Mouse (Mus musculus) C2C12 (cell line): Measurements from ENCODE around the gene Fosl2. TPM values are rescaled to one million over a fixed set of nuclear protein-coding genes. Genes with fewer than 3 reads are reported as not detected.

Experiments used
- H3K27me3 ChIP-seq: one replicate; pipeline ENCODE4 v1.6.1; 2011; ENCODE audit not compliant: control insufficient read depth, insufficient read depth, insufficient read length
- H3K36me3 ChIP-seq: one replicate; pipeline ENCODE4 v1.6.1; 2011; ENCODE audit not compliant: control insufficient read depth, insufficient read depth
- H3K4me3 ChIP-seq: one replicate; pipeline ENCODE4 v1.5.1; 2011; ENCODE audit warnings: mild to moderate bottlenecking, control low read depth; ENCODE audit not compliant: poor library complexity, insufficient read depth, severe bottlenecking
- H3K79me2 ChIP-seq: one replicate; pipeline ENCODE4 v1.6.1; 2011; ENCODE audit not compliant: control insufficient read depth, insufficient read depth
- H3K79me3 ChIP-seq: one replicate; pipeline ENCODE4 v1.6.1; 2011; ENCODE audit warnings: low read depth, control low read depth
- H3ac ChIP-seq: one replicate; pipeline ENCODE3; 2011; ENCODE audit warnings: low read depth; ENCODE audit not compliant: control insufficient read depth, insufficient read length
- CEBPB ChIP-seq: IDR thresholded peaks from one replicate; pipeline ENCODE4 v1.6.1; 2011; ENCODE audit warnings: low read depth, mild to moderate bottlenecking, control low read depth, moderate library complexity
- CTCF ChIP-seq: IDR thresholded peaks from one replicate; pipeline ENCODE4 v1.5.1; 2011; ENCODE audit not compliant: control insufficient read depth, insufficient read depth, insufficient read length
- FOSL1 ChIP-seq: IDR thresholded peaks from one replicate; pipeline ENCODE4 v1.8.0; 2011; ENCODE audit warnings: mild to moderate bottlenecking, low read length; ENCODE audit not compliant: poor library complexity, insufficient read depth, severe bottlenecking
- MAX ChIP-seq: IDR thresholded peaks from one replicate; pipeline ENCODE4 v1.6.1; 2011; ENCODE audit warnings: mild to moderate bottlenecking, control low read depth
- MYOD1 ChIP-seq: IDR thresholded peaks from one replicate; pipeline ENCODE4 v1.6.1; 2011; ENCODE audit warnings: low read depth; ENCODE audit not compliant: control insufficient read depth, insufficient read length
- MYOG ChIP-seq: IDR thresholded peaks from one replicate; pipeline ENCODE4 v1.6.1; 2011; ENCODE audit not compliant: control insufficient read depth, insufficient read length; ENCODE audit errors: extremely low read depth
- USF1 ChIP-seq: IDR thresholded peaks from one replicate; pipeline ENCODE4 v1.6.1; 2011; ENCODE audit warnings: low read depth, mild to moderate bottlenecking, control low read depth, moderate library complexity
- polyA plus RNA-seq: library from polyadenylated mRNA; unstranded; fragments of >200 nt; fragmentation: generic; extraction: Trizol; gene quantifications from one replicate; pipeline ENCODE4 v1.2.1, GENCODE M21; 2012; ENCODE audit warnings: missing spikeins

Fosl2 gene
- polyA plus RNA-seq, 1 experiment, result 15.3 TPM

GRCm38 (mm10) chr5:32199594-32199993, 64.0 kb downstream of the Fosl2 start:
- H3K36me3 ChIP-seq, result no peaks in the 10 kb centered on the region
- no peak for TF ChIP-seq MAX
- no peak for TF ChIP-seq FOSL1
- TF ChIP-seq MYOG, result no peak
- no peak for TF ChIP-seq MYOD1
- no peak for TF ChIP-seq USF1
- no peak for TF ChIP-seq CEBPB
- TF ChIP-seq CTCF, result no peak
- no peak overlapping the region for H3K4me3 ChIP-seq
- H3K27me3 ChIP-seq, result no peaks in the 10 kb centered on the region
- no peaks in the 10 kb centered on the region for H3K79me2 ChIP-seq
- no peak overlapping the region for H3ac ChIP-seq
- H3K79me3 ChIP-seq, result no peaks in the 10 kb centered on the region

DNA sequence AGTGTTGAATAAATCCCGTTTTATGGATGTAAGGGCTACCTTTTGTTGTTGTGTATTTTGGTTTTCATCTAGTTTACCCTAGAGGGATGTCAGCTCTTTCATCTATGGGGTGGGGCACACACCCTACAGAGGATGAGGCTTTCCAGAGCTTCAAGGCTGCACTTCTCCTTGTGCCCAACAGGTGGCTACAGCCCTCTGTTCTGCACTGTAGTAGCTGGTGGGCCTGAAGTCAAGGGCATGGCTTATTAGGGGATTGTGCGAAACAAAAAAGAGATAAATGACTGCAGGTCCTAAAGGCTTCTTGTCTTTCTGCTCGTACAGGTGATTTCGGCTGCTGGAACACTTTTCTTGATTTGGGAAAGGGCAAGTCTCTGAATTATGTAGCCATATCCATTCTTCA, 69.1 kb downstream of the Fosl2 start:
- no peak for TF ChIP-seq CEBPB
- no peak for TF ChIP-seq FOSL1
- TF ChIP-seq MAX, result no peak
- no peak for TF ChIP-seq CTCF
- no peak for TF ChIP-seq MYOD1
- no peak for TF ChIP-seq MYOG
- TF ChIP-seq USF1, result no peak
- H3ac ChIP-seq, result no peak overlapping the region
- H3K4me3 ChIP-seq, result no peak overlapping the region
- H3K79me3 ChIP-seq, result no peaks in the 10 kb centered on the region
- H3K79me2 ChIP-seq, result no peaks in the 10 kb centered on the region
- H3K36me3 ChIP-seq, result no peaks in the 10 kb centered on the region
- no peaks in the 10 kb centered on the region for H3K27me3 ChIP-seq

GRCm38 (mm10) chr5:32206726-32207125, 71.1 kb downstream of the Fosl2 start:
- H3K4me3 ChIP-seq, result no peak overlapping the region
- no peaks in the 10 kb centered on the region for H3K27me3 ChIP-seq
- TF ChIP-seq FOSL1 (no peak), USF1 (no peak), MAX (no peak), CEBPB (no peak), CTCF (no peak), MYOD1 (no peak), MYOG (no peak)
- H3K79me3 ChIP-seq, result no peaks in the 10 kb centered on the region
- H3K79me2 ChIP-seq, result no peaks in the 10 kb centered on the region
- no peaks in the 10 kb centered on the region for H3K36me3 ChIP-seq
- no peak overlapping the region for H3ac ChIP-seq

Other genes with a start within 250 kb of the Fosl2 start
- not detected for gene Plb1, start 96.9 kb downstream of the Fosl2 start, polyA plus RNA-seq